ENCODE assay signal across 15 mouse cellular contexts in genomic region chr19:42118142-42118541, GRCm38 (mm10). TPM values are rescaled to one million over a fixed set of nuclear protein-coding genes. Genes with fewer than 3 reads are reported as not detected.
"Had no signal": no experiment of that assay in that cellular context is flagged by ENCODE, and none has a peak within 500 bp of the region (broad histone marks: within the 10 kb centered on the region; RNA-seq: fewer than 3 reads in every experiment).

No protein-coding gene starts in this region.

- ATAC-seq: midbrain, embryonic 13.5 days; midbrain, embryonic 15.5 days had no signal

- H3K9ac ChIP-seq: liver, embryonic 14.5 days; lung, embryonic 14.5 days; midbrain, embryonic 13.5 days; midbrain, embryonic 15.5 days; neural tube, embryonic 12.5 days had no signal

- H3K9me3 ChIP-seq: megakaryocyte, embryonic 14.5 days; midbrain, embryonic 13.5 days; midbrain, embryonic 15.5 days; neural tube, embryonic 12.5 days had no signal

- H3K27ac ChIP-seq: liver, embryonic 14.5 days; macrophage; midbrain, embryonic 13.5 days; midbrain, embryonic 15.5 days; neural tube, embryonic 12.5 days had no signal

- H3K27me3 ChIP-seq: megakaryocyte, embryonic 14.5 days; midbrain, embryonic 13.5 days; midbrain, embryonic 15.5 days; neural tube, embryonic 12.5 days had no signal

- DNase-seq: lung, embryonic 14.5 days; lung, postnatal 10 days; right cerebral cortex, postnatal 14 days; thymus, adult 18-20 months; thymus, postnatal 14 days; thymus, postnatal 36 days had no signal

- H3K4me1 ChIP-seq: megakaryocyte, embryonic 14.5 days; midbrain, embryonic 13.5 days; midbrain, embryonic 15.5 days; neural tube, embryonic 12.5 days had no signal

- H3K4me3 ChIP-seq: megakaryocyte, embryonic 14.5 days; midbrain, embryonic 13.5 days; midbrain, embryonic 15.5 days; neural tube, embryonic 12.5 days had no signal

- H3K4me2 ChIP-seq: lung, embryonic 14.5 days; midbrain, embryonic 11.5 days; midbrain, embryonic 13.5 days; midbrain, embryonic 15.5 days; neural tube, embryonic 12.5 days had no signal

RNA-seq across cellular contexts. Expression of gene Morn4, which starts 32.0 kb away (rescaled TPM):
- total RNA-seq: monocyte, adult 5-6 weeks; neutrophil, adult 5-6 weeks had no signal
